Mouse (Mus musculus): Measurements from ENCODE around the gene Stpg4. TPM values are rescaled to one million over a fixed set of nuclear protein-coding genes. Genes with fewer than 3 reads are reported as not detected.
A peak's percentile ranks its signal among the peaks of the same experiment; 100 is the strongest.

Stpg4 gene
- polyA plus RNA-seq, 1 experiment from 2014 or later, result not detected

DNA sequence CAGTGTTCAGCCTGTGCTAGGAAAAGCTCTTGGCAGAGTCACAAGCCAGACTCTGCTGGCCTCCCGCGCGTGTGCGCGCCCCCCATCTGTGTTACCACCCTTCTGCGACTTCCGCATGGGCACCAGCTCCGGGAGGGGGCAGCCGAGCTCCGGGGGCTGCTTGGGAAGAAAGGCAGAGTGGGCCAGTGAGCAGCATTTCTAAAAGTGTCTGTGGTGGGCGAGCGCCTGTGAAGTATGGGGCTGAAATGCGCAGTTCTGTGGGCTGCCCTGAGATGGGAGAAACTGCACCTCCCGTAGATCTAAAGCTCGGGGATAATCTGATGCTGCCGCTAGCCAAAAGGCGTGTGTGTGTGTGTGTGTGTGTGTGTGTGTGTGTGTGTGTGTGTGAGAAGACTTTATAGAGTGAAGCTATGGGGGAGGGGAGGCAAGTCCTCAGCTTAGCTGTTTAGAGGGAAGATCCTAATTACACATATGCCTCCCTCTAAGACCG is 58.2 kb downstream of the Stpg4 start:
- Histone ChIP-seq H3K36me3 (ENCODE audit: insufficient read depth) (no peaks in the 10 kb centered on the region), H3K4me3 (ENCODE audit: low read depth, low read length) (no peak overlapping the region), H3K27me3 (ENCODE audit: insufficient read depth, low read length) (no peaks in the 10 kb centered on the region), H3K9ac (no peak overlapping the region), H3K27ac (ENCODE audit: low read depth) (no peak overlapping the region), H3K4me1 (ENCODE audit: insufficient read depth) (0 out of 2 replicates have a peak, but pooled peaks cover 7% of the 10 kb centered on the region), H3K9me3 (ENCODE audit: low read depth, low read length) (no peaks in the 10 kb centered on the region), H3K4me2 (no peak overlapping the region)
- DNase-seq (peak; percentile 29), ATAC-seq (ENCODE audit: insufficient read depth) (no peak)
- TF ChIP-seq CTCF (IDR thresholded peaks at IDR 0.05; ENCODE audit: low read depth), result no peak
- 65% methylated on average over 18 of the region's 18 CpGs for WGBS

DNA sequence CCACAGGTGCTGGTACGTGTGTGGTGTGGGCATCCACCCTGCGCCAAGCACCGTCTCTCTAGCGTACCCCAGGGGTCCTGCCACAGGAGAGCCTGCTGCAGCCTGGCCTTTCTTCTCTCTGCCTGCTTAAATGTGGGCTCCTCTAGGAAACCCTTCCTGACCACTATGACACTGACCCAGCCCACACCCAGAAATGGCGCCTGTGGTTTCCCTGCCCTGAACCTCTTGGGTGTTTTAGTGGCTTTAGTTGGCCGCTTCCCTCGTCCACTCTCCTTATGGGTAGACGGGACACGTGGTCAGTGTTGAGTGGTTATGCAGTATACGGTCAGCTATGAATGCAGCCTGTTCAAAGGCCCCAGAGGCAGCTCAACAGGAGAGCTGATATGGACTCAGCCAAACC is 59.1 kb downstream of the Stpg4 start:
- H3K9me3 ChIP-seq (ENCODE audit: low read depth, low read length), result no peaks in the 10 kb centered on the region
- H3K9ac ChIP-seq, result no peak overlapping the region
- 0 out of 2 replicates have a peak, but pooled peaks cover 7% of the 10 kb centered on the region for H3K4me1 ChIP-seq (ENCODE audit: insufficient read depth)
- no peaks in the 10 kb centered on the region for H3K36me3 ChIP-seq (ENCODE audit: insufficient read depth)
- TF ChIP-seq CTCF (IDR thresholded peaks at IDR 0.05; ENCODE audit: low read depth), result no peak
- DNase-seq (no peak), ATAC-seq (ENCODE audit: insufficient read depth) (no peak)
- no peak overlapping the region; the same call in 1 of the 2 replicates for H3K27ac ChIP-seq (ENCODE audit: low read depth)
- H3K4me2 ChIP-seq, result no peak overlapping the region
- H3K27me3 ChIP-seq (ENCODE audit: insufficient read depth, low read length), result no peaks in the 10 kb centered on the region
- 89% methylated on average over 10 of the region's 10 CpGs for WGBS
- no peak overlapping the region for H3K4me3 ChIP-seq (ENCODE audit: low read depth, low read length)

DNA sequence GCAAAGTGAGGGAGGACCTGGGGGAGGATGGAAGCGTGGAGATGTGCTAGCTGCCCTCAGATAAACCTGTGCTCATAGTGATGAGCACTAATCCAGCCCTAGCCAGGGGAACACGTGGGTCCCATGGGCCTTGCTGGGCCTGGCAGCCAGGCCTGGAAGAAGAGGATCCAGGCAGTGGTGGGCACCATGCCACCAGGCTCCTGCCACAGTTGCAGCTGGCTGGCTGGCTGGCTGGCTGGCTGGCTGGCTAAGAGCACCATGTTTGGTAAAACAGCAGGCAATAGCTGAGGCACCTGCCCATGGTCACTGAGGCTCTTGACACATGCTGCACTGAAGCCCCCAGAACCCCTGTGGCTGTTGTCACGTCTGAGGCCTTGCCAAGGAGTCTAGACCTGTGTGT is 59.9 kb downstream of the Stpg4 start:
- Histone ChIP-seq H3K9ac (no peak overlapping the region), H3K9me3 (ENCODE audit: low read depth, low read length) (no peaks in the 10 kb centered on the region), H3K4me1 (ENCODE audit: insufficient read depth) (0 out of 2 replicates have a peak, but pooled peaks cover 7% of the 10 kb centered on the region), H3K4me2 (no peak overlapping the region), H3K36me3 (ENCODE audit: insufficient read depth) (no peaks in the 10 kb centered on the region), H3K27ac (ENCODE audit: low read depth) (peak overlapping the region; percentile 24; the same call in 1 of the 2 replicates), H3K27me3 (ENCODE audit: insufficient read depth, low read length) (no peaks in the 10 kb centered on the region), H3K4me3 (ENCODE audit: low read depth, low read length) (no peak overlapping the region)
- WGBS, result 50% methylated on average over 3 of the region's 3 CpGs
- no peak for DNase-seq
- no peak for ATAC-seq (ENCODE audit: insufficient read depth)
- no peak for TF ChIP-seq CTCF (IDR thresholded peaks at IDR 0.05; ENCODE audit: low read depth)

DNA sequence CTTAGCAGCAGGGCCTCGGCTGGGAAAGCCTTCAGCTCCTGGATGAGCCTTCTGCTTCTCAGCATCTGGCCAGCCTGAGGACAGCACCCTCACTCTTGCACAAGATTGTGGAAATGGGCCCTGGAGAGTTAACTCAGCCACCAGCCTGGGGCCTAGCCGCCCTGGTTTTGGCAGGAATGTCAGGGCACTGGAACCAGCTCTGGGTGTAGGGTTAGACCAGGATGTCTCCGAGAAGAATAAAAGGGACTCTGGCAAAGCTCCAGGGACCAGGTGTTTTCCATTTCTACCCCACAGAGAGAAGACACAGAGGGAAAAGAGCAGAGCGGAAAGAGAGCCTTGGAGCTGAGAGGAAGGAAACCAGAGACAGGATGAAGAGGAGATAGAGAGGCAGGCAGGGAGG is 60.3 kb downstream of the Stpg4 start:
- Histone ChIP-seq H3K4me3 (ENCODE audit: low read depth, low read length) (no peak overlapping the region), H3K27ac (ENCODE audit: low read depth) (no peak overlapping the region; the same call in 1 of the 2 replicates), H3K4me2 (no peak overlapping the region), H3K27me3 (ENCODE audit: insufficient read depth, low read length) (no peaks in the 10 kb centered on the region), H3K9ac (no peak overlapping the region), H3K9me3 (ENCODE audit: low read depth, low read length) (no peaks in the 10 kb centered on the region), H3K4me1 (ENCODE audit: insufficient read depth) (0 out of 2 replicates have a peak, but pooled peaks cover 7% of the 10 kb centered on the region), H3K36me3 (ENCODE audit: insufficient read depth) (no peaks in the 10 kb centered on the region)
- no peak for TF ChIP-seq CTCF (IDR thresholded peaks at IDR 0.05; ENCODE audit: low read depth)
- ATAC-seq (ENCODE audit: insufficient read depth), result no peak
- WGBS, result 26% methylated on average over 4 of the region's 4 CpGs
- DNase-seq, result no peak

DNA sequence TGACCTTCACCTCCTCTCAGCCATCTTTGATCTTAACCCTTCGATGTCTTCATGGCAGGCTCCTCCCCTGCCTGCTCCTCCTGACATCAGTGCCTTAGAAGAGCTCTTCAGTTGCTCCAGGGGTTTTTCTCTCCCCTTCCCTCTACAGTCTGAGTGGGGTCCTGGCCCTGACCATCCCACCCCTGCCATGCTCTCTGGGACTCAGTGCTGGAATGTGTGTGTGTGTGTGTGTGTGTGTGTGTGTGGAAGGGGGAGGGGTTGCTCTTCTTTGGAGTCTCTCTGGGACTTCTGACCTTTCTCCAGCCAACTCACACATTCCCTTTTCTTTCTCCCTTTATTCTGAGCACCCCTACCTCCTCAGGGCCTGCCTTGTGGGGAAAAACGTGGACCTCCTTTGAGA is 61.0 kb downstream of the Stpg4 start:
- 11% methylated on average over 2 of the region's 2 CpGs for WGBS
- Histone ChIP-seq H3K36me3 (ENCODE audit: insufficient read depth) (no peaks in the 10 kb centered on the region), H3K9me3 (ENCODE audit: low read depth, low read length) (no peaks in the 10 kb centered on the region), H3K4me2 (no peak overlapping the region), H3K27ac (ENCODE audit: low read depth) (no peak overlapping the region), H3K27me3 (ENCODE audit: insufficient read depth, low read length) (no peaks in the 10 kb centered on the region), H3K4me1 (ENCODE audit: insufficient read depth) (0 out of 2 replicates have a peak, but pooled peaks cover 7% of the 10 kb centered on the region), H3K9ac (no peak overlapping the region), H3K4me3 (ENCODE audit: low read depth, low read length) (no peak overlapping the region)
- ATAC-seq (ENCODE audit: insufficient read depth), result no peak
- no peak for TF ChIP-seq CTCF (IDR thresholded peaks at IDR 0.05; ENCODE audit: low read depth)
- DNase-seq, result no peak

DNA sequence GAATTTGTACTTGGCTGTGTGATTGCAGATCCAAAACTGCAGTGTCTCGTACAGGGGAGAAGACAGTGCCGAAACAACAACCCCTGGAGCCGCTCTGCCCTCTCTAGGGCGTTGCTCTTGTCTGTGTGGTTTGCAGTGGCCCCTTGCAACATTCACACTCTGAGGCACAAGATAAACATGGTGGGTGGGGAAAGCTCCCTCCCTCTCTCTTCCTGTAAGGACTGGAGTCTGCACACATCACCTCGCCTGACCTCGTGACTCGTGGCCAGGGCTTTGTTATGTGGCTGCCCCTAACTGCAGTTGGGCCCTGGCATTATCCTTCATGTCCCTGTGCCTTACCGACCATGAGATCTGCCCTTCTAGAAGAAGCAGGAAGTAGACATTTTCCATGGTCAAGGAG is 62.3 kb downstream of the Stpg4 start:
- WGBS, result 48% methylated on average over 8 of the region's 8 CpGs
- 0 out of 2 replicates have a peak, but pooled peaks cover 7% of the 10 kb centered on the region for H3K4me1 ChIP-seq (ENCODE audit: insufficient read depth)
- TF ChIP-seq CTCF (IDR thresholded peaks at IDR 0.05; ENCODE audit: low read depth), result no peak
- H3K36me3 ChIP-seq (ENCODE audit: insufficient read depth), result no peaks in the 10 kb centered on the region
- no peak overlapping the region for H3K4me3 ChIP-seq (ENCODE audit: low read depth, low read length)
- no peak overlapping the region for H3K4me2 ChIP-seq
- DNase-seq, result no peak
- H3K27ac ChIP-seq (ENCODE audit: low read depth), result no peak overlapping the region
- H3K27me3 ChIP-seq (ENCODE audit: insufficient read depth, low read length), result no peaks in the 10 kb centered on the region
- no peak for ATAC-seq (ENCODE audit: insufficient read depth)
- no peaks in the 10 kb centered on the region for H3K9me3 ChIP-seq (ENCODE audit: low read depth, low read length)
- no peak overlapping the region for H3K9ac ChIP-seq

DNA sequence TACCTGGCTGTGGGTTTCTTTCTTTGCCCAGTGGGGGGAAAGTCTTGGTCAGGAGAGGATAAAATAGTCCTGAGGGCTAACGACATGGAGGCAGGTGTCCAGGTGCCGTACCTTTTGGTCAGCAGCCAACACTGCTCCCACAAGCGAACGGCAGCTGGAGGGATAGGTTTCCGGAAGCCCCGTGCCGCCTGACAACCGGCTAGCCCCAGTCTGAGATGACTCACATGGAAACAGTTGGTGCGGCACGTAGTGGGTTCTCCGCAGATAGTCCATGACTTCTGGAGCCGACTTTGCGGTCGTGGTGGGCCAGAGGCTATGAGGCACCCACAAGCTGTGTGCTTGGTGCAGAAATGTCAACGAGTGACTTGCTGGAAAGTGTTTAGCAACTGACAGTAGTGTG is 63.4 kb downstream of the Stpg4 start:
- H3K4me1 ChIP-seq (ENCODE audit: insufficient read depth), result 0 out of 2 replicates have a peak, but pooled peaks cover 7% of the 10 kb centered on the region
- DNase-seq, result no peak

More for the DNA sequence above, 63.4 kb downstream of the Stpg4 start:
- no peak for ATAC-seq (ENCODE audit: insufficient read depth)
- H3K36me3 ChIP-seq (ENCODE audit: insufficient read depth), result no peaks in the 10 kb centered on the region
- no peak overlapping the region for H3K4me3 ChIP-seq (ENCODE audit: low read depth, low read length)
- no peak overlapping the region for H3K4me2 ChIP-seq
- no peaks in the 10 kb centered on the region for H3K9me3 ChIP-seq (ENCODE audit: low read depth, low read length)
- H3K27me3 ChIP-seq (ENCODE audit: insufficient read depth, low read length), result no peaks in the 10 kb centered on the region
- no peak overlapping the region for H3K27ac ChIP-seq (ENCODE audit: low read depth)
- no peak overlapping the region for H3K9ac ChIP-seq
- no peak for TF ChIP-seq CTCF (IDR thresholded peaks at IDR 0.05; ENCODE audit: low read depth)
- WGBS, result 78% methylated on average over 15 of the region's 15 CpGs
